Mouse (Mus musculus) bone marrow macrophage, adult 2 months (primary cell): Measurements from ENCODE around the gene Rpl6. TPM values are rescaled to one million over a fixed set of nuclear protein-coding genes. Genes with fewer than 3 reads are reported as not detected.
A peak's percentile ranks its signal among the peaks of the same experiment; 100 is the strongest.

Experiments used
- H3K27ac ChIP-seq: 2 replicates; pipeline ENCODE4 v1.5.1; 2012; ENCODE audit warnings: low read depth, low read length; ENCODE audit not compliant: insufficient read depth
- H3K4me1 ChIP-seq: 2 replicates; pipeline ENCODE4 v1.6.1; 2012; ENCODE audit warnings: low read length; ENCODE audit not compliant: control insufficient read depth, insufficient read depth
- H3K4me3 ChIP-seq: 2 replicates; pipeline ENCODE4 v1.5.1; 2012; ENCODE audit warnings: mild to moderate bottlenecking, low read length, moderate library complexity; ENCODE audit not compliant: insufficient read depth
- CTCF ChIP-seq: IDR thresholded peaks from 2 replicates; pipeline ENCODE4 v1.5.1; 2012; ENCODE audit warnings: low read depth, mild to moderate bottlenecking, low read length, moderate library complexity
- POLR2A ChIP-seq: IDR thresholded peaks from 2 replicates; pipeline ENCODE4 v1.6.1; 2012; ENCODE audit warnings: mild to moderate bottlenecking, low read depth, low read length, borderline replicate concordance
- polyA plus RNA-seq: library from polyadenylated mRNA; stranded (reverse); fragments of >200 nt; gene quantifications from 2 replicates; pipeline ENCODE4 v1.2.4, GENCODE M21; 2012; ENCODE audit not compliant: missing spikeins, insufficient read depth, insufficient read length

Gene Rpl6
- polyA plus RNA-seq, 1 experiment: 1,191 TPM

- TF ChIP-seq POLR2A: no peak
- no peak for TF ChIP-seq CTCF
- peaks cover 34% of the 10 kb centered on the region for H3K4me1 ChIP-seq
- no peak overlapping the region for H3K4me3 ChIP-seq
- no peak overlapping the region for H3K27ac ChIP-seq
Observed at GRCm38 (mm10) chr5:121248766-121249394, 44.6 kb downstream of the Rpl6 start.

DNA sequence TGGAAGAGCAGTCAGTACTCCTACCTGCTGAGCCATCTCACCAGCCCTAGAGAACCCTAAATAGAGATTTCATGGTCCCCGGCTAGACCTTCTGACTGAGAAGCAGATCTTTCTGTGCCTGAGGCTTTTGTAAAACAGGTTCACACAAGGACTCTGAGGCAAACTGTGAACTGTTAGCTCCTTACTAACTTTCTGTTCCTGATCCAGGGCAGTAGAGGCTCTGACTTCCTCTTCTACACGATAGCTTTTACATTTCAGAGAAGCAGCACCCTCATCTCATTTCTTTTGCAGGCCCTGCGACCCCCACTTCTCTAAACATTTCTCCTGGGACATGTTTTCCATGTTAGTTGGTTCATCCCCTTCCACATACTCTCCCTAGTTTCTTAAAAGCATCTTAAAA lies 45.4 kb downstream of the Rpl6 start:
- H3K4me3 ChIP-seq: no peak overlapping the region
- peak overlapping the region; percentile 39 for H3K27ac ChIP-seq
- TF ChIP-seq POLR2A (no peak), CTCF (no peak)
- peaks cover 35% of the 10 kb centered on the region for H3K4me1 ChIP-seq

- H3K27ac ChIP-seq: peak overlapping the region; percentile 41
- H3K4me3 ChIP-seq: no peak overlapping the region
- TF ChIP-seq POLR2A: no peak
- TF ChIP-seq CTCF: no peak
- H3K4me1 ChIP-seq: peaks cover 45% of the 10 kb centered on the region
Observed at GRCm38 (mm10) chr5:121251813-121252212, 47.5 kb downstream of the Rpl6 start.

- TF ChIP-seq CTCF (no peak), POLR2A (no peak)
- peaks cover 41% of the 10 kb centered on the region for H3K4me1 ChIP-seq
- no peak overlapping the region for H3K4me3 ChIP-seq
- H3K27ac ChIP-seq: no peak overlapping the region
Observed at GRCm38 (mm10) chr5:121253816-121254497, 49.7 kb downstream of the Rpl6 start.

GRCm38 (mm10) chr5:121254977-121255376 lies 50.7 kb downstream of the Rpl6 start:
- H3K4me3 ChIP-seq: no peak overlapping the region
- TF ChIP-seq POLR2A (no peak), CTCF (no peak)
- H3K4me1 ChIP-seq: peaks cover 41% of the 10 kb centered on the region
- no peak overlapping the region for H3K27ac ChIP-seq

Other genes starting within 250 kb of the Rpl6 start
- not detected in 2 replicates for gene Rph3a, start 194.4 kb upstream of the Rpl6 start, polyA plus RNA-seq
- gene Ptpn11, start 13.1 kb upstream of the Rpl6 start, polyA plus RNA-seq: 22.8 and 28.3 TPM in 2 replicates
- gene Hectd4, start 15.7 kb downstream of the Rpl6 start, polyA plus RNA-seq: 11.5 and 11.7 TPM in 2 replicates
- 233 and 235 TPM in 2 replicates for gene Trafd1, start 181.2 kb downstream of the Rpl6 start, polyA plus RNA-seq
- gene Naa25, start 193.5 kb downstream of the Rpl6 start, polyA plus RNA-seq: 9.9 and 14.0 TPM in 2 replicates
- gene Tmem116, start 247.4 kb downstream of the Rpl6 start, polyA plus RNA-seq: 2.3 and 2.8 TPM in 2 replicates
- 365 and 401 TPM in 2 replicates for gene Erp29, start 248.0 kb downstream of the Rpl6 start, polyA plus RNA-seq